Mouse (Mus musculus) 3T3-L1 (cell line): ENCODE results near the gene Trim63.
"Not testable (repeated sequence)": the region's sequence is repeated elsewhere in the genome, so short reads cannot be mapped to it uniquely, and the experiment has no call there.

Experiments used
- DNase-seq: peaks from one replicate; pipeline ENCODE4 v3.0.0-alpha.2; 2015; ENCODE audit warnings: low read depth, low spot score

Gene Trim63

GRCm38 (mm10) chr4:134314876-134315275, at the start of gene Trim63:
Gene Trim63 (plus strand): TSS chr4:134315120.
- no peak for DNase-seq

GRCm38 (mm10) chr4:134265860-134266585, 48.9 kb upstream of the Trim63 start:
- no peak for DNase-seq

- no peak for DNase-seq
Measured at GRCm38 (mm10) chr4:134268102-134268655, 46.7 kb upstream of the Trim63 start.

GRCm38 (mm10) chr4:134269622-134270021, 45.3 kb upstream of the Trim63 start:
- peak; percentile 16 for DNase-seq

- no peak for DNase-seq
Measured at GRCm38 (mm10) chr4:134271979-134272378, 42.9 kb upstream of the Trim63 start.

- DNase-seq: no peak
Measured at GRCm38 (mm10) chr4:134272731-134273416, 42.0 kb upstream of the Trim63 start.

GRCm38 (mm10) chr4:134273417-134274345, 41.2 kb upstream of the Trim63 start:
- no peak for DNase-seq

- DNase-seq: no peak
Measured at GRCm38 (mm10) chr4:134284942-134285341, 30.0 kb upstream of the Trim63 start.

- no peak for DNase-seq
Measured at GRCm38 (mm10) chr4:134286226-134287167, 28.4 kb upstream of the Trim63 start.

GRCm38 (mm10) chr4:134287168-134287564, 27.8 kb upstream of the Trim63 start:
- DNase-seq: peak; percentile 71

- DNase-seq: peak; percentile 83
Measured at GRCm38 (mm10) chr4:134287575-134288025, 27.3 kb upstream of the Trim63 start, which contains the start of gene Pdik1l. Gene Pdik1l (minus strand): TSS chr4:134287895.

GRCm38 (mm10) chr4:134288397-134289256, 26.3 kb upstream of the Trim63 start:
- peak; percentile 55 for DNase-seq

GRCm38 (mm10) chr4:134292067-134292466, 22.9 kb upstream of the Trim63 start:
- DNase-seq: peak; percentile 85

- no peak for DNase-seq
Measured at GRCm38 (mm10) chr4:134293061-134293691, 21.7 kb upstream of the Trim63 start.

GRCm38 (mm10) chr4:134293692-134294163, 21.2 kb upstream of the Trim63 start:
- DNase-seq: no peak

GRCm38 (mm10) chr4:134296096-134296495, 18.8 kb upstream of the Trim63 start:
- DNase-seq: not testable (repeated sequence)

- no peak for DNase-seq
Measured at GRCm38 (mm10) chr4:134296523-134296922, 18.4 kb upstream of the Trim63 start.

GRCm38 (mm10) chr4:134297369-134297768, 17.6 kb upstream of the Trim63 start:
- DNase-seq: no peak
